Mouse (Mus musculus) CH12.LX (cell line): ENCODE measurements around the gene Pla2g1b.

Source experiments
- CTCF ChIP-seq, 2 experiments: IDR thresholded peaks in 1 of 2; conservative IDR thresholded peaks in 1 of 2; 2 replicates each; pipeline ENCODE4 v1.5.1; 2011 to 2012; ENCODE audit warnings: low read depth in 2 of 2, low read length in 2 of 2, improper control_type of control experiment in 1 of 2, inconsistent platforms in 1 of 2, mild to moderate bottlenecking in 1 of 2, moderate library complexity in 1 of 2
- E2F4 ChIP-seq: IDR thresholded peaks from 2 replicates; pipeline ENCODE4 v1.6.1; 2011; ENCODE audit warnings: low read depth, low read length, improper control_type of control experiment; ENCODE audit not compliant: insufficient replicate concordance
- EP300 ChIP-seq: IDR thresholded peaks from 2 replicates; pipeline ENCODE4 v1.6.1; 2011; ENCODE audit warnings: low read length, improper control_type of control experiment
- MAZ ChIP-seq: IDR thresholded peaks from 2 replicates; pipeline ENCODE4 v1.6.1; 2012; ENCODE audit warnings: low read depth, mild to moderate bottlenecking, inconsistent platforms, low read length, improper control_type of control experiment, moderate library complexity
- MXI1 ChIP-seq: IDR thresholded peaks from 2 replicates; pipeline ENCODE4 v1.6.1; 2011; ENCODE audit warnings: mild to moderate bottlenecking, low read depth, low read length, improper control_type of control experiment
- NELFE ChIP-seq: IDR thresholded peaks from 2 replicates; pipeline ENCODE4 v1.6.1; 2011; ENCODE audit warnings: low read depth, low read length, improper control_type of control experiment
- PAX5 ChIP-seq: IDR thresholded peaks from 2 replicates; pipeline ENCODE4 v1.6.1; 2012; ENCODE audit warnings: low read length, inconsistent platforms, mixed read lengths
- POLR2A ChIP-seq: IDR thresholded peaks from 2 replicates; pipeline ENCODE4 v1.6.1; 2011; ENCODE audit warnings: low read depth, mild to moderate bottlenecking, improper control_type of control experiment, low read length
- RAD21 ChIP-seq: IDR thresholded peaks from 2 replicates; pipeline ENCODE4 v1.6.1; 2011; ENCODE audit warnings: low read depth, mild to moderate bottlenecking, low read length, improper control_type of control experiment, moderate library complexity
- SMC3 ChIP-seq: IDR thresholded peaks from 2 replicates; pipeline ENCODE4 v1.6.1; 2011; ENCODE audit warnings: low read depth, low read length, improper control_type of control experiment
- USF1 ChIP-seq: IDR thresholded peaks from 2 replicates; pipeline ENCODE4 v1.6.1; 2014; ENCODE audit warnings: low read depth, mild to moderate bottlenecking, inconsistent platforms, low read length, improper control_type of control experiment
- ZC3H11A ChIP-seq: IDR thresholded peaks from 2 replicates; pipeline ENCODE4 v1.6.1; 2012; ENCODE audit warnings: low read depth, mild to moderate bottlenecking, inconsistent platforms, low read length, improper control_type of control experiment
- ZNF384 ChIP-seq: IDR thresholded peaks from 2 replicates; pipeline ENCODE4 v1.6.1; 2012; ENCODE audit warnings: low read depth, low read length, improper control_type of control experiment, inconsistent platforms

DNA sequence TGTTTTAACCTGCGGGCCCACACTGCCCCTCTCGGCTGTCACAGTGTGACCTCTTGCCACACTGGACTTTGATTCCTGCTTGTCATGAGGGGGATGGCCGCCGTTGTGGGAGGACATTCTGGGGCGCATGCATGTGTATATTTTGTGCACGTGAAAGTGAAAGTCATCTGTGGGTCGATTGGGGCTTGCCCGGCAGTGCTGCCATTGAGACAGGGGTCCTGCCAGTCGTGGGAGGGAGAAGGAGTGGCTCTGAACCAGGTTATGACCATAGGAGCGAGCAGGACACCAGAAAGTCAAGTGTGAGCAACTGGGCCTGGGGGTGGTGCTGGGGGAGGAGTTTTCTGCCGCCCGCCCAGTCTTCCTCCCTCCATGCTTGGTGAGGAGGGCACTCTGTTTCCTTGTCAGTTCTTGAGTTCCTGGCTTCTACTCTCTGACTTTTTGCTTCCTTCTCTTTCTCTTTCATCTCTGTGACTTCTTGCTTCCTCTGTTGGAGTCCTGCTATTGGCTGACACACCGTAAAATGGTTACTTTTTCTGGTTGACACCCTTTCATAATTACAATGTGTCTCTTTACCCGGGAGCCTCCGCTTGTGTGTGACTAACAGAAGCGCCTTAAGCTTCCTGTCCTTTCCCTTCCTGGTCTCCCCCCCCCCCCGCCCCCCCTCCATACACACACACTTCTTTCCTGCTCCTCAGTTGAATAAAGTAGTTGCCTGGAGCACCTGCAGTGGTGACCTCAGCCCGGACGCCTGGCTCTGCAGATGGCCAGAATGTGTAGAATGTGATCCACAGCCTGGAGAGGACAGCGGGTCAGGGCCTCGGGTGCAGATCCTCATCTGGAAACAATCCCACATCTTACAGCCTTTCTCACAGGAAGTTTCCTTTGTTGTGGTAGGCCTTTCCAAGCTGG is 55.7 kb downstream of the Pla2g1b start:
- TF ChIP-seq POLR2A (peak; percentile 39), ZNF384 (no peak), CTCF (conservative IDR thresholded peaks at IDR 0.05 in 1 of 2, IDR thresholded peaks at IDR 0.05 in 1 of 2; ENCODE audit: low read depth in 2 of 2, low read length in 2 of 2) (no peak), ZC3H11A (no peak), USF1 (no peak), EP300 (no peak), MAZ (no peak), MXI1 (peak; percentile 54), E2F4 (no peak), RAD21 (no peak), NELFE (no peak), SMC3 (no peak), PAX5 (no peak)
